Mouse (Mus musculus): Measurements from ENCODE around the gene Rasgrf1.

- no peak for TF ChIP-seq CTCF (IDR thresholded peaks at IDR 0.05; ENCODE audit: insufficient read depth, low read depth, low read length)
- TF ChIP-seq POLR2A (IDR thresholded peaks at IDR 0.05; ENCODE audit: insufficient read depth, low read depth, low read length) = no peak
Measured at GRCm38 (mm10) chr9:90060574-90060875, 150.8 kb downstream of the Rasgrf1 start.

All from olfactory bulb, adult 2 months (tissue).